Comparison of ENCODE assay signal across 18 mouse cellular contexts in genomic region chr4:48889074-48889592, GRCm38 (mm10).
A peak's percentile ranks its signal among the peaks of the same experiment; 100 is the strongest.
DNase-seq lines count a peak whose midpoint lies in the region; ATAC-seq lines count a peak whose summit lies in the region.
"Had no signal": no experiment of that assay in that cellular context is flagged by ENCODE, and none has a peak within 500 bp of the region (broad histone marks: within the 10 kb centered on the region; RNA-seq: fewer than 3 reads in every experiment).

No protein-coding gene starts in this region.

- no peaks in the 10 kb centered on the region for H3K27me3 ChIP-seq in hindbrain, embryonic 16.5 days (replicated peaks; ENCODE audit: control insufficient read depth, insufficient read depth, low read length)
- H3K27me3 ChIP-seq in hindbrain, embryonic 14.5 days (ENCODE audit: control insufficient read depth, insufficient read depth, low read length), result no peaks in the 10 kb centered on the region
- no peaks in the 10 kb centered on the region for H3K27me3 ChIP-seq in neural tube, embryonic 14.5 days (ENCODE audit: control insufficient read depth, insufficient read depth, low read length)
- no peaks in the 10 kb centered on the region for H3K27me3 ChIP-seq in neural tube, embryonic 15.5 days (replicated peaks)
- H3K27me3 ChIP-seq: embryonic facial prominence, embryonic 12.5 days; forebrain, embryonic 13.5 days; forebrain, embryonic 15.5 days had no signal

- H3K4me1 ChIP-seq in hindbrain, embryonic 16.5 days (ENCODE audit: control insufficient read depth, insufficient read depth, low read depth, low read length), result no peaks in the 10 kb centered on the region
- no peaks in the 10 kb centered on the region for H3K4me1 ChIP-seq in hindbrain, embryonic 14.5 days (replicated peaks; ENCODE audit: control insufficient read depth, insufficient read depth, low read length)
- H3K4me1 ChIP-seq in neural tube, embryonic 14.5 days (ENCODE audit: control insufficient read depth, insufficient read depth, low read length), result no peaks in the 10 kb centered on the region
- H3K4me1 ChIP-seq in neural tube, embryonic 15.5 days, result peaks cover 4% of the 10 kb centered on the region; the same call in 1 of the 2 replicates
- H3K4me1 ChIP-seq: embryonic facial prominence, embryonic 10.5 days; embryonic facial prominence, embryonic 12.5 days; forebrain, embryonic 13.5 days; forebrain, embryonic 15.5 days had no signal

- no peak overlapping the region for H3K27ac ChIP-seq in hindbrain, embryonic 16.5 days (ENCODE audit: low read depth, low read length)
- no peak overlapping the region for H3K27ac ChIP-seq in hindbrain, embryonic 14.5 days
- no peak overlapping the region for H3K27ac ChIP-seq in neural tube, embryonic 14.5 days (ENCODE audit: low read depth, low read length)
- no peak overlapping the region for H3K27ac ChIP-seq in neural tube, embryonic 15.5 days (replicated peaks)
- H3K27ac ChIP-seq: embryonic facial prominence, embryonic 10.5 days; embryonic facial prominence, embryonic 12.5 days; forebrain, embryonic 13.5 days; forebrain, embryonic 15.5 days had no signal

- no peaks in the 10 kb centered on the region for H3K36me3 ChIP-seq in hindbrain, embryonic 16.5 days (ENCODE audit: control insufficient read depth, insufficient read depth, low read length)
- H3K36me3 ChIP-seq in hindbrain, embryonic 14.5 days (replicated peaks; ENCODE audit: control insufficient read depth, insufficient read depth), result no peaks in the 10 kb centered on the region
- H3K36me3 ChIP-seq in neural tube, embryonic 14.5 days (ENCODE audit: control insufficient read depth, insufficient read depth, low read length), result no peaks in the 10 kb centered on the region
- H3K36me3 ChIP-seq in neural tube, embryonic 15.5 days, result no peaks in the 10 kb centered on the region
- H3K36me3 ChIP-seq: embryonic facial prominence, embryonic 10.5 days; embryonic facial prominence, embryonic 12.5 days; forebrain, embryonic 15.5 days had no signal

- ATAC-seq in hindbrain, embryonic 16.5 days, result peak; percentile 56
- ATAC-seq in hindbrain, embryonic 14.5 days (ENCODE audit: low FRiP score), result no peak
- ATAC-seq in neural tube, embryonic 14.5 days (ENCODE audit: low read depth), result peak; percentile 69; the same call in 1 of the 2 replicates
- ATAC-seq in neural tube, embryonic 15.5 days (ENCODE audit: low FRiP score), result peak; percentile 65; the same call in 1 of the 2 replicates
- ATAC-seq: forebrain, embryonic 13.5 days; forebrain, embryonic 15.5 days; forebrain, postnatal 0 days had no signal

- no peak overlapping the region for H3K9ac ChIP-seq in hindbrain, embryonic 16.5 days (ENCODE audit: low read depth, low read length)
- no peak overlapping the region for H3K9ac ChIP-seq in hindbrain, embryonic 14.5 days
- H3K9ac ChIP-seq in neural tube, embryonic 14.5 days (replicated peaks; ENCODE audit: low read depth, low read length), result no peak overlapping the region
- no peak overlapping the region for H3K9ac ChIP-seq in neural tube, embryonic 15.5 days (replicated peaks)
- H3K9ac ChIP-seq: embryonic facial prominence, embryonic 12.5 days; forebrain, embryonic 13.5 days; forebrain, embryonic 15.5 days; forebrain, postnatal 0 days had no signal

- DNase-seq in hindbrain, embryonic 14.5 days (ENCODE audit: low spot score), result no peak
- DNase-seq in cerebellum, postnatal 10 days, result no peak
- DNase-seq: adrenal gland, adult 2 months; adrenal gland, postnatal 10 days; adrenal gland, postnatal 25 days; cerebellum, adult 11 months; cerebellum, adult 18-20 months; cerebellum, adult 8-10 months; cerebellum, adult 9-11 months; cerebellum, postnatal 25 days; forebrain, postnatal 0 days had no signal

- H3K9me3 ChIP-seq in hindbrain, embryonic 16.5 days (ENCODE audit: control insufficient read depth, low read length), result no peaks in the 10 kb centered on the region
- no peaks in the 10 kb centered on the region for H3K9me3 ChIP-seq in hindbrain, embryonic 14.5 days (ENCODE audit: control insufficient read depth, low read length)
- H3K9me3 ChIP-seq in neural tube, embryonic 14.5 days (ENCODE audit: control insufficient read depth, low read length), result no peaks in the 10 kb centered on the region
- H3K9me3 ChIP-seq in neural tube, embryonic 15.5 days (replicated peaks), result no peaks in the 10 kb centered on the region
- H3K9me3 ChIP-seq: embryonic facial prominence, embryonic 10.5 days; embryonic facial prominence, embryonic 12.5 days; forebrain, embryonic 13.5 days; forebrain, embryonic 15.5 days had no signal

- no peak overlapping the region for H3K4me3 ChIP-seq in hindbrain, embryonic 16.5 days (ENCODE audit: low read length)
- H3K4me3 ChIP-seq in hindbrain, embryonic 14.5 days (replicated peaks; ENCODE audit: low read length), result no peak overlapping the region
- no peak overlapping the region for H3K4me3 ChIP-seq in neural tube, embryonic 14.5 days (ENCODE audit: low read depth, low read length)
- H3K4me3 ChIP-seq in neural tube, embryonic 15.5 days (replicated peaks), result no peak overlapping the region
- H3K4me3 ChIP-seq: embryonic facial prominence, embryonic 10.5 days; embryonic facial prominence, embryonic 12.5 days; forebrain, embryonic 13.5 days; forebrain, embryonic 15.5 days had no signal

- no peak overlapping the region for H3K4me2 ChIP-seq in hindbrain, embryonic 16.5 days (ENCODE audit: low read length)
- no peak overlapping the region for H3K4me2 ChIP-seq in hindbrain, embryonic 14.5 days (replicated peaks)
- no peak overlapping the region for H3K4me2 ChIP-seq in neural tube, embryonic 14.5 days (ENCODE audit: low read depth, low read length)
- no peak overlapping the region for H3K4me2 ChIP-seq in neural tube, embryonic 15.5 days
- H3K4me2 ChIP-seq: embryonic facial prominence, embryonic 12.5 days; forebrain, embryonic 13.5 days; forebrain, embryonic 15.5 days had no signal

- WGBS in hindbrain, embryonic 16.5 days, result 63% methylated on average over 4 of the region's 4 CpGs
- 58% methylated on average over 4 of the region's 4 CpGs for WGBS in hindbrain, embryonic 14.5 days
- WGBS in neural tube, embryonic 14.5 days, result 59% methylated on average over 4 of the region's 4 CpGs
- 55% methylated on average over 4 of the region's 4 CpGs for WGBS in neural tube, embryonic 15.5 days
